Mouse (Mus musculus): ENCODE measurements around the gene Sost. TPM values are rescaled to one million over a fixed set of nuclear protein-coding genes. Genes with fewer than 3 reads are reported as not detected.

The Sost gene
- polyA plus RNA-seq (2014; fragmentation: Illumina TruSeq; extraction: RNeasy Lipid Tissue Mini Kit (QIAGEN cat#74804); ENCODE audit: low read depth, low replicate concordance): not detected

GRCm38 (mm10) chr11:101966965-101967614, at the start of gene Sost:
Sost (minus strand) TSS chr11:101967015.

GRCm38 (mm10) chr11:101986913-101987312, 20.1 kb upstream of the Sost start, which contains the start of gene Dusp3:
Dusp3 (minus strand) TSS chr11:101987013.

GRCm38 (mm10) chr11:101984054-101985025, 17.5 kb upstream of the Sost start, which contains the start of gene Cfap97d1:
Cfap97d1 (plus strand) TSS chr11:101984279.

Other genes starting within 250 kb of the Sost start
- gene Dhx8, start 234.1 kb downstream of the Sost start, polyA plus RNA-seq (2014; fragmentation: Illumina TruSeq; extraction: RNeasy Lipid Tissue Mini Kit (QIAGEN cat#74804); ENCODE audit: low read depth, low replicate concordance): 15.2 TPM
- 40.5 TPM for gene Etv4, start 181.6 kb downstream of the Sost start, polyA plus RNA-seq (2014; fragmentation: Illumina TruSeq; extraction: RNeasy Lipid Tissue Mini Kit (QIAGEN cat#74804); ENCODE audit: low read depth, low replicate concordance)
- gene Meox1, start 72.6 kb downstream of the Sost start, polyA plus RNA-seq (2014; fragmentation: Illumina TruSeq; extraction: RNeasy Lipid Tissue Mini Kit (QIAGEN cat#74804); ENCODE audit: low read depth, low replicate concordance): 3.1 TPM
- gene Cfap97d1, start 17.3 kb upstream of the Sost start, polyA plus RNA-seq (2014; fragmentation: Illumina TruSeq; extraction: RNeasy Lipid Tissue Mini Kit (QIAGEN cat#74804); ENCODE audit: low read depth, low replicate concordance): 1.6 TPM
- gene Dusp3, start 20.0 kb upstream of the Sost start, polyA plus RNA-seq (2014; fragmentation: Illumina TruSeq; extraction: RNeasy Lipid Tissue Mini Kit (QIAGEN cat#74804); ENCODE audit: low read depth, low replicate concordance): 44.8 TPM
- gene Mpp3, start 61.4 kb upstream of the Sost start, polyA plus RNA-seq (2014; fragmentation: Illumina TruSeq; extraction: RNeasy Lipid Tissue Mini Kit (QIAGEN cat#74804); ENCODE audit: low read depth, low replicate concordance): 21.9 TPM
- 59.1 TPM for gene Cd300lg, start 74.5 kb upstream of the Sost start, polyA plus RNA-seq (2014; fragmentation: Illumina TruSeq; extraction: RNeasy Lipid Tissue Mini Kit (QIAGEN cat#74804); ENCODE audit: low read depth, low replicate concordance)
- gene Mpp2, start 121.5 kb upstream of the Sost start, polyA plus RNA-seq (2014; fragmentation: Illumina TruSeq; extraction: RNeasy Lipid Tissue Mini Kit (QIAGEN cat#74804); ENCODE audit: low read depth, low replicate concordance): 41.1 TPM
- 27.9 TPM for gene Ppy, start 134.3 kb upstream of the Sost start, polyA plus RNA-seq (2014; fragmentation: Illumina TruSeq; extraction: RNeasy Lipid Tissue Mini Kit (QIAGEN cat#74804); ENCODE audit: low read depth, low replicate concordance)
- not detected for gene Pyy, start 140.8 kb upstream of the Sost start, polyA plus RNA-seq (2014; fragmentation: Illumina TruSeq; extraction: RNeasy Lipid Tissue Mini Kit (QIAGEN cat#74804); ENCODE audit: low read depth, low replicate concordance)
- gene Nags, start 178.5 kb upstream of the Sost start, polyA plus RNA-seq (2014; fragmentation: Illumina TruSeq; extraction: RNeasy Lipid Tissue Mini Kit (QIAGEN cat#74804); ENCODE audit: low read depth, low replicate concordance): 1.8 TPM
- gene Tmem101, start 189.4 kb upstream of the Sost start, polyA plus RNA-seq (2014; fragmentation: Illumina TruSeq; extraction: RNeasy Lipid Tissue Mini Kit (QIAGEN cat#74804); ENCODE audit: low read depth, low replicate concordance): 13.5 TPM
- 29.4 TPM for gene Lsm12, start 218.3 kb upstream of the Sost start, polyA plus RNA-seq (2014; fragmentation: Illumina TruSeq; extraction: RNeasy Lipid Tissue Mini Kit (QIAGEN cat#74804); ENCODE audit: low read depth, low replicate concordance)
- 69.1 TPM for gene G6pc3, start 222.6 kb upstream of the Sost start, polyA plus RNA-seq (2014; fragmentation: Illumina TruSeq; extraction: RNeasy Lipid Tissue Mini Kit (QIAGEN cat#74804); ENCODE audit: low read depth, low replicate concordance)

Data from adipose tissue, adult 10 weeks (tissue).